Mouse (Mus musculus) mature B cell (primary cell): ENCODE measurements around the gene Xrcc1.

Source experiments
- in situ Hi-C: fragments of 300-500 bp; cut with MboI; formaldehyde crosslinking; loops from 2 replicates; pipeline ENCODE4 v1.14.3; 2019

The Xrcc1 gene

DNA sequence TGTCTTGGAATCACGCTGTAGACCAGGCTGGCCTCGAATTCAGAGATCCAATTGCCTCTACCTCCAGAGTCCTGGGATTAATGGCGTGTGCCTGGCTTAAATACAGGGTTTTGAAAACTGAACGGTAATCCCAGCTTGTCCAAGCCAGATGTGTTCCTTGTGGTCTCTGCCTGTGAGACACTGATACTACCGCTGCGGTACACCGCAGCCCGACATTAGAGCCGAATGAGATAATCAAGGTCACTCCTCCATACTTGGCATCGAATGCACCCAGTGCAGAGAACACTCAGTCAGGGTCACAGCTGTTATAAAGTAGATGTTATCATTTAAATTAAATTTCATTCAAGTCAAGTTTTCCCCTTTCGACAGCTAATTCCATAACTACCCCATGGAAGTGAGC is 17.2 kb upstream of the Xrcc1 start:
- in situ Hi-C loops, result no loop called here

DNA sequence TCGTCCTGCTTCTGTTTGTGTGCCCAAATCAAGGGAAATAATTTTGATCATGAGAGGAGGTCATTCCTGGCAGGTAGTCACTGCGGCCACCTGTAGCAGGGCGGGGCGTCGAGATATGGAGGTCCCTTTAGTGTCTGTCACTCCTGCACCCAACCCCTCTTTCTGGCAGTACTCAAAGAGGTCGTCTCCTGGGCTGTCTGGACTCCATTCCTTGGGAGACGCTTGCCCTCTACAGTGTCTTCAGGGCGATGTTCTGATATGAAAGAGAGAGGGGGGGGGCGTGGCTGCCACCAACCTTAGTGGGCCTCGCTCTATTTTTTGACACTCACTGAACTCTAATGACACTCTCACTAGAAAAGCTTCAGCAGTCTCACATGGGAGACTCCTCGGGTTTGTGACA is 16.5 kb upstream of the Xrcc1 start:
- in situ Hi-C loops, result no loop called here

DNA sequence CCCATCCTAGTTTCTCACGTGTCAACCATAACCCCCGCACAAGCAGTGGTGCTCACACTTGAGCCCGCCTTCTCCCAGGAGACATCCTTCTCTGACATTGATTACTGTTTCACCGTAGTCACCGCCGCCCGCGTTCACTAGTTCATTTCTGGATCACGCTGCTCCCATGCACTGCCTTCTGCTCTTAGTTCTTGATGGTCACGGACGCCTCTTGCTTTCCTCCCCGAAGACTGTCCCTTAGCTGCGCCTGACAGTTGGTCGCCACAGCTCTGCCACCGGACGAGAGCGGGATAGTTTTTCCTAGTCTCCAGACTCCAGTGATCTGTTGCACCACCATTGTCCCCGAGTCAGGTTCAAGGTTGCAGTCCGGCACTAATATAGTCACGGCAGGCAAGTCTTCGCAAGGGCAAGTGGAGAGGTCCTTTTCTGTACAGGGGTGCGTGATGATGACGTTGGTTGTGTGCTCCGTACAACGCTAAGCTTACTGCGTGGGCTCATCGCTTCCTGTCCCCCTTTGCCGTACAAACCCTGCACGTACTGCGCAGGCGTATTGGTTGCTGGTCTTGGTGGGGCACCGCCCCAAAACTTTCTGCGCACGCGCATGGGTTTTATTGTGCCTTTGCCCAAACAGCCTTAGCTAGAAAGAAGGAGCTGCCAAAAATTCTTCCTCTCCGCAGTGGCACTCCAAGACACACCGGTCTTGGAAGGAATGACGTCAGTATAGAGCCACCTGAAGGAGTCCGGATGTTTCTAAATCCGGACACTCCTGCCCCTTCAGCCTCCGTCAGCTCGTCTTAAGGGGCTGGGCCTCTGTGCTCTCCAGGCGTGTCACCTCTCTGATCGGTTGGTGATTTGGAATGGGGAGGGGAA is 15.8 kb upstream of the Xrcc1 start, which contains the start of gene Irgq:
Irgq (plus strand) TSS at position 628 of the 870 bp plus-strand sequence.
- in situ Hi-C loops, result no loop called here

DNA sequence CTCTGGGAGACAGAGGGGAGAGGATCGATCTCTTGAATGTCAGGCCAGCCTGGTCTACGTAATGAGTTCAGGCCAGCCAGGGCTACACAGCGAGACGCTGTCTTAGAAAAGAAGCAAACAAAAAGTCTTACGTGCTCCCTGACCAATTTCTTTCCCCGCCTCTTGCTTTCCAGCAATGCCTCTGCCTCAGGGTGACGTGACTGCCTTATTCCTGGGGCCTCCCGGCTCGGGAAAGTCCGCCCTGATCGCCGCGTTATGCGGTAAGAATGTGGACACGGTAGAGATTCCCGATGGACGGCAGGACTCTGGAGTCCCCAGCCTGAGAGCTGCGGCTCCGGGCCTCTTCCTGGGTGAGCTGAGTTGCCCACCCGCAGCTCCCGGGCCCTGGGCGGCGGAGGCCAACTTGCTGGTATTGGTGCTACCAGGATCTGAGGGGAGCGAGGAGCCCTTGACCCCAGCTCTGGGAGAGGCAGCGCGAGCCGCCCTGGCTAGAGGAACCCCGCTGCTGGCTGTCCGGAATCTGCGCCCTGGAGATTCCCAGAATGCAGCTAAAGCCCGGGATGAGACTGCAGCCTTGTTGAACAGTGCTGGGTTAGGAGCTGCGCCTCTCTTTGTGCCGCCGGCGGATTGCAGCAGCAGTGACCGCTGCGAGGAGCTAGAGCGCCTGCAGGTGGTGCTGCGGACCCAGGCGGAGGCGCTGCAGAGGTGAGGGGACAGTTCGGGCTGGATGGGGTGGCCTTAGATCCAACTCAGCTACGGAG is 14.7 kb upstream of the Xrcc1 start:
- in situ Hi-C loops, result no loop called here

DNA sequence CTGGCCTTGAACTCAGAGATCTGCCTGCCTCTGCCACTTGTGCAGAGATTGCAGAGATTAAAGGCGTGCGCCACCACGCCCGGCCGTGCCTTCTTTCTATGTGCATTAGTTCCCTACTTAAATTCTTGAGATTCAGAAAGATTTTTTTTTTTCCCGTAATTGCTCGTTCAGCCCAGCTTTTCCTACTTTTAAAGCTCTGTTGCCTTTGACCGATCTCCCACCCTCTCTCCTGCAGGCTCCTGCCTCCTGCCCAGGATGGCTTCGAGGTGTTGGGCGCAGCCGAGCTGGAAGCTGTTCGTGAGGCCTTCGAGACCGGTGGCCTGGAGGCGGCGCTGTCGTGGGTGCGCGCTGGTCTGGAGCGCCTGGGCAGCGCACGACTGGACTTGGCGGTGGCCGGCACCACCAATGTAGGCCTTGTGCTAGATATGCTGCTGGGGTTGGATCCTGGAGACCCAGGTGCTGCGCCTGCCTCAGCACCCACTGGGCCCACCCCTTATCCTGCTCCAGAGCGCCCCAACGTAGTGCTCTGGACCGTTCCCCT is 13.0 kb upstream of the Xrcc1 start:
- in situ Hi-C loops, result no loop called here

DNA sequence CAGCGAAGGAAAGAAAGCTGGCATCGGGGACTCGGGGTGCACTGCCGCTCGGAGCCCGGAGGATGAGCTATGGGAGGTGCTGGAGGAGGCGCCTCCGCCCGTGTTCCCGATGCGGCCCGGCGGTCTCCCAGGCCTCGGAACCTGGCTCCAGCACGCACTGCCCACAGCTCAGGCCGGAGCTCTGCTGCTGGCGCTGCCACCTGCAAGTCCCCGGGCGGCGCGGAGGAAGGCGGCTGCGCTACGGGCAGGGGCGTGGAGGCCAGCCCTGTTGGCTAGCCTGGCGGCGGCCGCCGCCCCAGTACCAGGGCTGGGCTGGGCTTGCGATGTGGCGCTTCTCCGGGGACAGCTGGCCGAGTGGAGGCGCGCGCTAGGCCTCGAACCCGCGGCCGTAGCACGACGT is 12.3 kb upstream of the Xrcc1 start:
- in situ Hi-C loops, result no loop called here

DNA sequence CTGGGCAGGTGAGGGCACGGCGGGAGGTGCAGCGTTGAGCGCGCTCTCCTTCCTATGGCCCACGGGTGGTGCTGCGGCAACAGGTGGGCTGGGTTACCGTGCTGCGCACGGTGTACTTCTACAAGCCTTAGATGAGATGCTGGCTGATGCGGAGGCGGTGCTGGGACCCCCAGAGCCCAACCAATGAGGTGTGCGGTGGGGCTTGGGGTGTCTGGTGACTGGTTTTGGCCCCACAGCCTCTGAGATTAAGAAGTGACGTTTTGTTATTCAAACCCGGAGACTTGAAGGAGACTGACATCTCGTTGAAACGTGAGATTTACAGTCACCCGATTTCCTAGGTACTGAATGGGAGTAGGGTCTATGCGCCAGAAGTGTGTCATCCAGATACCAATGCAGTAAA is 11.8 kb upstream of the Xrcc1 start:
- in situ Hi-C loops, result no loop called here

- in situ Hi-C loops, result no loop called here
Observed at GRCm38 (mm10) chr7:24537081-24537480, 9.0 kb upstream of the Xrcc1 start.

DNA sequence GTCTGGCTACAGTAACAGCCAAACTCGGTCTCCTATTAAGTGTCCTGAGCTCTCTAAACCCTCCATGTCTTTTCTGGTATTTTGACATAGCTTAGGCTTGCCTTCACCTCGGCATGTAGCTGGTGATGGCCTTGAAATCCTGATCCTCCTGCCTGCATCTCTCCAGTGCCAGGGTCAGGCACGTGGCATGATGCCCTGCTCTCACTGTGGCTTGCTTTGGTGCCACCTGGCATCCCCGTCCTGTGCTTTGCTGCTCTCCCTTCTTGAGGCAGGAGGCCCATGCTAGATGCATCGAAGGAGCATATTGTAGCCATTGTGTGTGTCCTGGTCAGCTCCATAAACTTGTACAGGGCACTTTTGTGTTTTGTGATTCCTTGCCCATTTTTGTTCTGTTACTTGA is 8.5 kb upstream of the Xrcc1 start:
- in situ Hi-C loops, result no loop called here

GRCm38 (mm10) chr7:24538154-24538553 is 7.9 kb upstream of the Xrcc1 start:
- in situ Hi-C loops, result no loop called here

DNA sequence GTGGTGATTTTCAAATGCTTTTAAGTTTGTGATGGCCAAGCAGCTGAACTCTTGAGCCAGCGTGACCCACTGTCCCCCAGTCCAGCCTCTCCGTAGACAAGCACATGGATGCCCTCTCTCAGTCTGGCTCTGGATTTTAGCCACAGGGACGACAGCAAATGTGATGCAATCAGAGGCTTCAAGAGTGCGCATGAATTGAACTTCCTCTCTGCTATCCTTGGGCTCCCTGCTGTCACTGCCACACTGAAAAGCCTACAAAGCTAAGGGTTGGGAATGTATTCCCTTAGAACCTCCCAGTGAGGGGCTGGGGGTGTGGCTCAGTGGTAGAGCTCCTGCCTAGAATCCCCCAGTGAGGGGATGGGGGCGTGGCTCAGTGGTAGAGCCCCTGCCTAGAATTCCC is 7.4 kb upstream of the Xrcc1 start:
- in situ Hi-C loops, result no loop called here

GRCm38 (mm10) chr7:24539686-24540085 is 6.4 kb upstream of the Xrcc1 start:
- in situ Hi-C loops, result no loop called here

DNA sequence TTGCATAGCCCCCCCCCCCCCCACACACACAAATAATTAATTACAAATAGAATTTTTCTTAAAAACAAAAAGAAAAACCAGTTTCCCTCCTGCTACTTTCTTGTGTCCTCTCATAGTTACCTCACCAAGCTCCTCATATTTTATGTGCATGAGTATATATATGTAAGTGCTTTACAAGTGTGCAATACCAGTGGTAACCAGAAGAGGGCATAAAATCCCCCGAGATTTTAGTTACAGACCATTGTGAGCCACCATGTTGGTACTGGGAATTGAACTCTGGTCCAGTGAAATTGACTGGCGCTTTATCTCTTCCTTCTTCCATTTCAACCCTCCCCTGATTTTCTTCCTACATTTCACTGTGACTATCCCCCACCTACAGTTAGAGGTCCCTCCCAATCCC is 1.6 kb upstream of the Xrcc1 start:
- in situ Hi-C loops, result no loop called here

GRCm38 (mm10) chr7:24546634-24547389 is 723 bp downstream of the Xrcc1 start:
- in situ Hi-C loops, result no loop called here

- in situ Hi-C loops, result no loop called here
Observed at GRCm38 (mm10) chr7:24547534-24548036, 1.5 kb downstream of the Xrcc1 start.

GRCm38 (mm10) chr7:24551985-24552759 is 6.1 kb downstream of the Xrcc1 start:
- in situ Hi-C loops, result no loop called here

DNA sequence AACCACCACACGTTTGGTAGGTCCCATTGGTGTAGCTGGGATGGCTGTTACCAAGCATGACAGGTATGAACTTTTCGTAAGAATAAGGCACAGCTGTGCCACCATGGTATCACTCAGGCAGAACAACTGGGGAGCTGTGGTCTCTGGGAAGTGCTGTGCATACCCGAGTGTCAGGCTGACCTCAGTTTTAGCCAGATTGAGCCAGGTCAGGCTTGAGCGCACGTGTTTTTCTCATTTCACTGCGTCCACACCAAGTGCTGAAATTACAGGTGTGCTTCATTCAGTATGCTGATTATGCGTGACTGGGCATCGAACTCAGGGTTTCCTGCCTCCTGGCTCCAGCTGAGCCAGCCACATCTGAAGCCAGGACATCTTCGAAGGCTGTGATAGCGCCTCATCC is 9.7 kb downstream of the Xrcc1 start:
- in situ Hi-C loops, result no loop called here

GRCm38 (mm10) chr7:24561450-24561849 is 15.4 kb downstream of the Xrcc1 start:
- in situ Hi-C loops, result no loop called here

DNA sequence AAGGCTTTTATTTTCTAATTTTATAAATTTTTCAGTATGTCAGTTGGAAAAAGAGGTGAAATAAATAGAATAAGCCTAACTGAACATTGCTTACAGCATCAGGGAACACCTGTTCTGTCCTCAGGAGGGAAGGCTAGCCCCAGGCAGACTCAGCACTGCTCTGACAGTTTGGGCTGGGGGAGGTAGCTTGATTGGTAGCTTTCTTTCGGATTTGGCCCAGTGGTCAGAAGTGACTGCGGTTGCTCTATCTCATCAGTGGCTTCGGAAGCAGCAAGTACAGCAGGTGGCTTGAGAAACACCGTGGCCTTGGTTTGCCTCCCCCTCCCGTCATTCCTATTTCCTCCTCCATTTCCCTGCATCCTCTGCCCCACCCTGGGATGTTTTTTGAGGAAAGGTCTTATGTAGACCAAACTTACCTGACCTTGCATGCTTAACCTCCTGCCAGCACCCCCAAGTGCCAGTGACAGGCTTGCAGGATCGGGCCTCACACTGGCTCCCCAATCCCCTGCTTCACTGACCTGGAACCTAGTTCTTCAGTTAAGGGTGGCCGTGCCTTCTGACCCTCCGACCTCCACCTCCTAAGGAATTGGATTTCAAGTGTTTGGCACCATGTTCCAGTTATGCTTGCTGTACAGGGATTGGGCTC is 17.2 kb downstream of the Xrcc1 start:
- in situ Hi-C loops, result no loop called here

DNA sequence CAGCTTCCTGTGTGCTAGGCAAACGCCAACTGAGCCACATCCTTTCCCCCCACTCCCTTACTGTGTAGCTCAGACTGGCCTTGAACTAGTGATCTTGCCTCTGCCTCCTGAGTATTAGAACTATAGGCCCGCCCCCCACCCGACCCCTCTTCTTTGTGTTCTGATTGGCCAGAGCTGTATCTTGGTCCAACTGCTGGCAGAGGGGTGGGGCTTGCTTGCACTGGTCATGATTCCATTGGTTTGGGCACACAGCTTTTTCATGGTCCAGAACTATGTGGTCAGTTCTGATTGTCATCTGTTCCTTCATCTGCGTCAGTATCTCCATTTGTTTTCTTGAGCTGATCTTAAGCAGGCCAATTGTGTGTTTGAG is 17.7 kb downstream of the Xrcc1 start:
- in situ Hi-C loops, result no loop called here
